Comparison of ENCODE assay signal across 8 mouse cellular contexts in genomic region chr12:79679941-79680697, GRCm38 (mm10).
DNase-seq lines count a peak whose midpoint lies in the region; ATAC-seq lines count a peak whose summit lies in the region.

No protein-coding gene starts in this region.

- no peaks in the 10 kb centered on the region for H3K36me3 ChIP-seq in heart, embryonic 14.5 days (ENCODE audit: control insufficient read depth, insufficient read depth, low read length)

- H3K4me3 ChIP-seq in heart, embryonic 14.5 days (ENCODE audit: control insufficient read depth in 1 of 2, insufficient read depth in 1 of 2, low read depth in 1 of 2, low read length in 2 of 2) = no peak overlapping the region

- peak overlapping the region; percentile 46 to 83 for H3K27ac ChIP-seq in heart, embryonic 14.5 days (replicated peaks in 1 of 2; ENCODE audit: control insufficient read depth in 1 of 2, insufficient read depth in 1 of 2, low read depth in 2 of 2, low read length in 2 of 2)

- H3K4me2 ChIP-seq in heart, embryonic 14.5 days (ENCODE audit: low read length) = peak overlapping the region; percentile 26; the same call in 1 of the 2 replicates

- peaks cover 29 to 39% of the 10 kb centered on the region in 2 experiments for H3K4me1 ChIP-seq in heart, embryonic 14.5 days (ENCODE audit: control insufficient read depth in 2 of 2, insufficient read depth in 2 of 2, low read length in 2 of 2)

- no peak overlapping the region for H3K9ac ChIP-seq in heart, embryonic 14.5 days (ENCODE audit: low read length)

- no peaks in the 10 kb centered on the region for H3K9me3 ChIP-seq in heart, embryonic 14.5 days (ENCODE audit: control insufficient read depth, low read length)

- peak; percentile 4 for DNase-seq in cerebellum, adult 9-11 months
- no peak for DNase-seq in cerebellum, adult 11 months
- DNase-seq in Muller cell, postnatal 12 days (ENCODE audit: inconsistent ontology term) = peak; percentile 85
- DNase-seq in layer of hippocampus, adult 9-11 months = peak; percentile 62
- DNase-seq in right cerebral cortex, postnatal 4 days = peak; percentile 51
- DNase-seq in embryo, embryonic 9.5 days (ENCODE audit: extremely low spot score) = no peak
- DNase-seq in thymus, postnatal 10 days (ENCODE audit: low spot score in 2 of 2) = no peak

- H3K27me3 ChIP-seq in heart, embryonic 14.5 days (ENCODE audit: control insufficient read depth, insufficient read depth, low read length) = no peaks in the 10 kb centered on the region

- ATAC-seq in heart, embryonic 14.5 days (ENCODE audit: insufficient number of reproducible peaks, insufficient read depth, low FRiP score, low read depth) = no peak

- WGBS in heart, embryonic 14.5 days = 72% methylated on average over 9 of the region's 9 CpGs

Comparison
In these comparisons a context has a peak if more than half of its experiments do, and no peak if none do; other contexts are left out.
1. DNase-seq: peak in cerebellum, adult 9-11 months (single experiment), Muller cell, postnatal 12 days (single experiment), layer of hippocampus, adult 9-11 months (single experiment) and right cerebral cortex, postnatal 4 days (single experiment); none in cerebellum, adult 11 months (single experiment), embryo, embryonic 9.5 days (single experiment) and thymus, postnatal 10 days (0 of 2).